Mouse (Mus musculus) heart, postnatal 0 days (tissue): ENCODE measurements around the gene Gm21954. TPM values are rescaled to one million over a fixed set of nuclear protein-coding genes. Genes with fewer than 3 reads are reported as not detected.

Experiments
- ATAC-seq: fragments of 200-750 bp; cut with Nextera tagmentation; 2 replicates; pipeline ENCODE4 v1.8.0; 2017; ENCODE audit warnings: low read depth, moderate number of reproducible peaks, moderate library complexity; ENCODE audit not compliant: insufficient read depth
- DNase-seq: peaks from one replicate; pipeline ENCODE4 v3.0.0-alpha.2; 2016; ENCODE audit warnings: low spot score
- H3K27ac ChIP-seq: fragments of 300-500 bp; sonication (generic); 2 replicates; pipeline ENCODE4 v1.5.1; 2014; ENCODE audit warnings: low read depth, mild to moderate bottlenecking
- H3K27me3 ChIP-seq: fragments of 300-500 bp; sonication (generic); 2 replicates; pipeline ENCODE4 v1.6.1; 2014; ENCODE audit warnings: low read length, mixed read lengths; ENCODE audit not compliant: control insufficient read depth, insufficient read depth
- H3K36me3 ChIP-seq: fragments of 300-500 bp; sonication (generic); replicated peaks from 2 replicates; pipeline ENCODE4 v1.6.1; 2014; ENCODE audit warnings: low read length, mixed read lengths; ENCODE audit not compliant: control insufficient read depth, insufficient read depth
- H3K4me1 ChIP-seq: fragments of 300-500 bp; sonication (generic); 2 replicates; pipeline ENCODE4 v1.6.1; 2014; ENCODE audit warnings: antibody characterized with exemption; ENCODE audit not compliant: control insufficient read depth, insufficient read depth
- H3K4me2 ChIP-seq: fragments of 300-500 bp; sonication (generic); 2 replicates; pipeline ENCODE4 v1.6.1; 2014; ENCODE audit warnings: low read depth, mild to moderate bottlenecking, low read length, moderate library complexity
- H3K4me3 ChIP-seq: fragments of 300-500 bp; sonication (generic); 2 replicates; pipeline ENCODE4 v1.5.1; 2014; ENCODE audit warnings: low read depth, low read length
- H3K9ac ChIP-seq: fragments of 300-500 bp; sonication (generic); replicated peaks from 2 replicates; pipeline ENCODE4 v1.6.1; 2014; ENCODE audit warnings: low read depth, low read length, mixed read lengths
- H3K9me3 ChIP-seq: fragments of 300-500 bp; sonication (generic); replicated peaks from 2 replicates; pipeline ENCODE4 v1.6.1; 2016; ENCODE audit warnings: low read length; ENCODE audit not compliant: control insufficient read depth
- CTCF ChIP-seq: IDR thresholded peaks from 2 replicates; pipeline ENCODE4 v1.5.1; 2016; ENCODE audit warnings: antibody characterized with exemption, control low read depth, low read depth
- EP300 ChIP-seq: IDR thresholded peaks from 2 replicates; pipeline ENCODE4 v1.6.1; 2016; ENCODE audit warnings: antibody characterized with exemption, low read depth
- WGBS: fragments of 180-500 bp; shearing (Covaris S2); extraction: QIAGEN DNeasy Blood & Tissue Kit; methylation state at CpG from one replicate; pipeline ENCODE4 v1.1.7; 2014; 5-methylcytosine and 5-hydroxymethylcytosine counted together
- polyA plus RNA-seq: library from polyadenylated mRNA; unstranded; fragments of >200 nt; fragmentation: Nextera tagmentation; extraction: Ambion mirVana; gene quantifications from 2 replicates; pipeline ENCODE4 v1.2.1, GENCODE M21; 2015
- total RNA-seq: library from RNA; depleted of rRNA; stranded (reverse); fragments of >200 nt; gene quantifications from 2 replicates; pipeline ENCODE4 v1.2.3, GENCODE M21; 2014; ENCODE audit warnings: low replicate concordance

Gm21954 gene
- total and polyA plus RNA-seq, 2 experiments from 2014 or later = not detected

DNA sequence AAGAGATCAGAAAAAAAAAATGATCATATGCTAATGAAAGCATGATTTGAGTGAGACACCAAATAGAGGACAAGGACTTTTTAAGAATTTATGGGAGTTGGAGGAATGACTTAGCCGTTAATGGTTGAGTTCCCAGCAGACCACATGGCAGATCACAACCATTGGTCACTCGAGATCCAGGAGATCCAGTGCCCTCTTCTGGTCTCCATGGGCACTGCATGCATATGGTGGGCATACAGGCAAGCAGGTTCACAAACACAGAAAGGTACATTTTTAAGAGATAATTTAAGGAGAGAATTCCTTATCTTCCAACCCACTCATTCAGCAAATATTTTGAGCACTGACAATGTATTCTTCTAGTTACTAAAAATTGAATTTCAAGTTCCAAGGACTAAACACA is 22.9 kb downstream of the Gm21954 start:
- Histone ChIP-seq H3K36me3 (no peaks in the 10 kb centered on the region), H3K9ac (no peak overlapping the region), H3K4me2 (no peak overlapping the region), H3K9me3 (no peaks in the 10 kb centered on the region), H3K27me3 (no peaks in the 10 kb centered on the region), H3K4me3 (no peak overlapping the region), H3K27ac (no peak overlapping the region), H3K4me1 (0 out of 2 replicates have a peak, but pooled peaks cover 3% of the 10 kb centered on the region)
- 84% methylated on average over 2 of the region's 2 CpGs for WGBS
- ATAC-seq = no peak
- TF ChIP-seq EP300 (no peak), CTCF (no peak)
- DNase-seq = no peak

DNA sequence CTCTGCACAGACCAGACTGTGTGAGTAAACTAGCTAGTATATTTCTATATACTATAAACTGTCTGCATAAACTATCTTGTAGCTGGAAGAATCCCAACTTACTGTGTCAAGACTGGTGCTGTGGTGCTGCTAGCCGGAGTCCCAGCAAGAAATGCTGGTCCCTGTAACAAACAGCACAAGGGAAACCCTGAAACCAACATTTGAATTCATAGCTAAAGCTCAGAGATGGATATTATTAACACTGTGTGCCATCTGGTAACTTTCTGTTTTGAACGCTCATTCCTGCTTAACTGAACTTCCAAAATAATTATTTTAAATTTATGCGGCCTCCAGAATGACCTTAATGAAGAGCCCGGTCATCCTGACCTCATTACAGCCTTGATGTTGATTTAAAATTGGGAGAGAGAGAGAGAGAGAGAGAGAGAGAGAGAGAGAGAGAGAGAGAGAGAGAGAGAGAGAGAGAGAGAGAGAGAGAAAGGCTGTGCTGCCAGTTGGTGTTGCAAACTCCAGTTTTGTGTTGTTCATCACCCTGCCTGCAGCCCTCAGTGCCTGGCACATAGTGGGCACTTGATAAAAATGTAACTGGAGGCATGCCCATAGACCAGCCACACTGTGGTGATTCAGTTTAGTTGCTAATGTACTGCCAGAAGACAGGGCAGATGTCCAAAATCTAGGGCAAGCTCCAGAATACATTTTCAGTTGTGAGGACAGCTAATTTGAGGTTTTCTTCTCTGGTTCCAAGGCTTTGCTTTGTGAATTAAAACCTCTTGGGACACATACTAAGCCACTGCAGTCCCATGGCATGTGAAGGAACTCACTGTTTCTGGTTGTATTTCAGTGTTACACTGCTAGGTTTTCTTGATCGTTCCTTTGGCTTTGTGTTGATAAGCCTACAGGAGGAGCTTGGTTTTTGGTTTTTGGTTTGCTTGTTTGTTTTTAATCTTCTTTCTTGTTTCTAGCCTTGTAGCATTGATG is 24.2 kb downstream of the Gm21954 start:
- Histone ChIP-seq H3K4me3 (no peak overlapping the region), H3K27me3 (no peaks in the 10 kb centered on the region), H3K4me1 (0 out of 2 replicates have a peak, but pooled peaks cover 3% of the 10 kb centered on the region), H3K9ac (no peak overlapping the region), H3K27ac (no peak overlapping the region; the same call in 1 of the 2 replicates), H3K9me3 (no peaks in the 10 kb centered on the region), H3K36me3 (no peaks in the 10 kb centered on the region), H3K4me2 (no peak overlapping the region)
- 0 out of 2 replicates have a peak, but pooled peaks have one; percentile 49 for ATAC-seq
- TF ChIP-seq CTCF (no peak), EP300 (no peak)
- WGBS = 85% methylated on average over 5 of the region's 5 CpGs
- peak; percentile 48 for DNase-seq

DNA sequence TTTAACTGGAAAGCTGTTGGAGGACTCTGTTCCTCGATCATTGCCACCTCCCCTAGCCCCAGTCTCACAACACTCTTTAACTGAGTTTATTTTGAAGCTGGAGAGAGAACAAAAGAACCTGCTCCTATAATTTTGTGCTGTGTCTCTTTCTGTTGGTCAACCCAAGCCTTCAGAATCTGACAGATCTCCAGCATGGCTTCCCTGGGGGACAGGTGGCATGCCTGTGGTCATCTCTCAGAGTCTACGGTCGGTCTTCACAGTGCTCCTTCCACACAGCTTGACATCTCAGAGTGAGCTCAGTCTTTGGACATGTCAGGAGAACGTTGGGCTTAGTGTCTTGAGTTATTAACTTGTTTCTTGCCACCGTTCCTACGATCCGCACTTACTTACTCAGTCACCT is 25.3 kb downstream of the Gm21954 start:
- H3K4me3 ChIP-seq = no peak overlapping the region
- no peak overlapping the region for H3K27ac ChIP-seq
- TF ChIP-seq CTCF (no peak), EP300 (no peak)
- no peak overlapping the region for H3K4me2 ChIP-seq
- no peak for ATAC-seq
- no peak for DNase-seq
- H3K36me3 ChIP-seq = no peaks in the 10 kb centered on the region
- H3K4me1 ChIP-seq = 0 out of 2 replicates have a peak, but pooled peaks cover 3% of the 10 kb centered on the region
- H3K9ac ChIP-seq = no peak overlapping the region
- 82% methylated on average over 7 of the region's 7 CpGs for WGBS
- H3K9me3 ChIP-seq = no peaks in the 10 kb centered on the region
- H3K27me3 ChIP-seq = no peaks in the 10 kb centered on the region

DNA sequence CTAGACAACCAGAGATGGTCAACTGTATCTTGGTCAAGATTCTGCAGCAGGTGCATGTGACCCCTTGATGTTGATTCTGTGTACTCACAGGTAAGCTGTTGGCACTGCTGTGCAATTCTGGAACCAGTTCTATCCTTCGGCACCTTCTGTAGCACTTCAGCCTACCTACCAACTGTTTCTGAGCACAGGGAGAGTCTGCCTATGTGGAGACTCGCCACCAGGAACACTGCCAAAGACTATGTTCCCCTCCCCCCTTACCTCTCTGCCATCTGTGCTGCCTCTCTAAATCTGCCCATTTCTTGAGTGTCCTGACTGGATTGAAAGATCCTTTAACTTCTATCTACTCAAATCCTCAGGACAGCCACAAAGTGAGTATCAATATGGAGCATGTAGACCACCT is 28.3 kb downstream of the Gm21954 start:
- Histone ChIP-seq H3K4me3 (no peak overlapping the region), H3K27me3 (no peaks in the 10 kb centered on the region), H3K4me1 (0 out of 2 replicates have a peak, but pooled peaks cover 10% of the 10 kb centered on the region), H3K9me3 (no peaks in the 10 kb centered on the region), H3K36me3 (no peaks in the 10 kb centered on the region), H3K9ac (no peak overlapping the region), H3K27ac (no peak overlapping the region), H3K4me2 (no peak overlapping the region)
- DNase-seq (no peak), ATAC-seq (no peak)
- 79% methylated on average over 2 of the region's 2 CpGs for WGBS
- no peak for TF ChIP-seq EP300
- TF ChIP-seq CTCF = no peak

DNA sequence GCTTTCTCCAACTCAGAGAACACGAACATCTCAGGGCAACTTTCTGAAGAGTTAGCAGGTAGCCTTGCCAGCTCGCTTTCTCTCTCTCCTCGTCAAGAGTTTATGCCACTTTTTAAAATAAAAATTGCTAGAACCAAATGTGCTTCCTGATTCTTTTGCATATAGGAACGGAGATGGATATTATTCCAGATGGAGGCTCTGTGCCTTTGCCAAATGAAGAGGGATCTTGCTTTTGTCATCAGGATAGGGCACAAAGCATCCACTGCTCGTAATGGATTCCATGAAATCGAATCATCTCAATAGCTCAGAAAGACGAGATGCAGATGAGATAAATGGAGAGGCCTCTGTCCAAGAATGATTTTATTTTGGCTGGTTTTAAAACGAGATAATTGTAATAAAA is 28.7 kb downstream of the Gm21954 start:
- Histone ChIP-seq H3K9me3 (no peaks in the 10 kb centered on the region), H3K27me3 (no peaks in the 10 kb centered on the region), H3K9ac (no peak overlapping the region), H3K36me3 (no peaks in the 10 kb centered on the region), H3K4me2 (no peak overlapping the region), H3K4me1 (0 out of 2 replicates have a peak, but pooled peaks cover 10% of the 10 kb centered on the region), H3K4me3 (no peak overlapping the region), H3K27ac (no peak overlapping the region)
- TF ChIP-seq CTCF = no peak
- TF ChIP-seq EP300 = no peak
- DNase-seq (no peak), ATAC-seq (no peak)
- 80% methylated on average over 8 of the region's 8 CpGs for WGBS
